Mouse (Mus musculus): Measurements from ENCODE around the gene Tfb2m. TPM values are rescaled to one million over a fixed set of nuclear protein-coding genes. Genes with fewer than 3 reads are reported as not detected.

The Tfb2m gene
- polyA plus RNA-seq, 1 experiment from 2014 or later: 31.0 TPM

DNA sequence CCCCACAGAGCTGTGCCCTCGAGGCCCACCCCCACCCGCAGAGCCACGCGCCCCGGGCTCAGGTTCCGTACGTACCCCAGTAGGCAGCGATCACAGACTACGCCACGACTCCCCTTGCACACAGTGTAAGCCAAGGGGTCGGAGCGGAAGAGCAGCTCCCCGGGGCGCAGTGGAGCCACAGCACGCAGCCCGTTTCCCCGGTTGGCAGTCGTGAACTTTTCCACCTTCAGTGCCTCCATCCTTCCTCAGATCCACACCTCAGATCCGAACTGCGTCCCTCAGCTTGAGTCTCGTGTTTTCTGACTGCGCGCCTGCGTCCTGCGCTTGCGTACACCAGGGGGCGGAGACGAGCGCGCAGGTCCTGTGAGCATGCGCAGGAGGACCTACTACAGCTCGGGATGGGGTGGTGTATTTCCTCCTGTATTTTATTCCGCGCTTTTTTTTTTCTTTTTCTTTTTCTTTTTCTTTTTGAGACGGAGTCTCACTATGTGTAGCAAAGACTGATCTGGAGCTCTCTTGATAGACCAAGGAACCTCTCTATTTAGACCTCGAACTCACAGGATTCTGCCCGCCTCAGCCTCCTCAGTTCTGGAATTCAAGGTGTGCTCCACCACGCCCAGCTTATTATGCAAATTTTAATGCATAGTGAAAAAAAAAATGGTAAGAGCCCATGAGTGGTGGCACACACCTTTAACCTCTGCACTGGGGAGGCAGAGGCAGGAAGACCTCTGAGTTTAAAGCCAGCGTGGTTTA, 28.2 kb downstream of the Tfb2m start, which contains the start of gene Smyd3:
Smyd3 (minus strand) TSS at position 329 of the 753 bp plus-strand sequence.
- Histone ChIP-seq H3K4me2 (ENCODE audit: low read depth, low read length) (peak within 1 kb of the TSS; percentile 95), H3K27me3 (ENCODE audit: control insufficient read depth, insufficient read depth, low read length) (no peaks in the 10 kb centered on the region), H3K4me1 (ENCODE audit: control insufficient read depth, insufficient read depth, low read length) (peaks cover 4% of the 10 kb centered on the region; the same call in 1 of the 2 replicates), H3K27ac (ENCODE audit: low read length) (peak within 1 kb of the TSS; percentile 53; the same call in 1 of the 2 replicates), H3K9ac (ENCODE audit: low read length) (peak within 1 kb of the TSS; percentile 76), H3K9me3 (replicated peaks; ENCODE audit: control insufficient read depth, low read length) (no peaks in the 10 kb centered on the region), H3K36me3 (ENCODE audit: control insufficient read depth, insufficient read depth, low read length) (no peaks in the 10 kb centered on the region), H3K4me3 (replicated peaks; ENCODE audit: low read length) (peak within 1 kb of the TSS; percentile 72)
- peak; percentile 84 for ATAC-seq (ENCODE audit: insufficient read depth, low FRiP score)
- WGBS: 5% methylated on average over 39 of the region's 39 CpGs

GRCm38 (mm10) chr1:179516941-179517712, 28.9 kb downstream of the Tfb2m start:
- H3K4me3 ChIP-seq (replicated peaks; ENCODE audit: low read length): peak overlapping the region; percentile 72
- under 1% methylated on average over 21 of the region's 21 CpGs for whole genome bisulfite sequencing
- H3K36me3 ChIP-seq (ENCODE audit: control insufficient read depth, insufficient read depth, low read length): no peaks in the 10 kb centered on the region
- peak overlapping the region; percentile 53; the same call in 1 of the 2 replicates for H3K27ac ChIP-seq (ENCODE audit: low read length)
- peak overlapping the region; percentile 95 for H3K4me2 ChIP-seq (ENCODE audit: low read depth, low read length)
- H3K4me1 ChIP-seq (ENCODE audit: control insufficient read depth, insufficient read depth, low read length): peaks cover 4% of the 10 kb centered on the region; the same call in 1 of the 2 replicates
- peak; percentile 67 for ATAC-seq (ENCODE audit: insufficient read depth, low FRiP score)
- no peaks in the 10 kb centered on the region for H3K9me3 ChIP-seq (replicated peaks; ENCODE audit: control insufficient read depth, low read length)
- H3K27me3 ChIP-seq (ENCODE audit: control insufficient read depth, insufficient read depth, low read length): no peaks in the 10 kb centered on the region
- H3K9ac ChIP-seq (ENCODE audit: low read length): peak overlapping the region; percentile 76

- H3K9ac ChIP-seq (ENCODE audit: low read length): no peak overlapping the region
- no peaks in the 10 kb centered on the region for H3K27me3 ChIP-seq (ENCODE audit: control insufficient read depth, insufficient read depth, low read length)
- H3K27ac ChIP-seq (ENCODE audit: low read length): no peak overlapping the region
- H3K9me3 ChIP-seq (replicated peaks; ENCODE audit: control insufficient read depth, low read length): no peaks in the 10 kb centered on the region; the same call in 1 of the 2 replicates
- no peak for ATAC-seq (ENCODE audit: insufficient read depth, low FRiP score)
- no peak overlapping the region for H3K4me3 ChIP-seq (replicated peaks; ENCODE audit: low read length)
- peaks cover 4% of the 10 kb centered on the region; the same call in 1 of the 2 replicates for H3K4me1 ChIP-seq (ENCODE audit: control insufficient read depth, insufficient read depth, low read length)
- no peak overlapping the region for H3K4me2 ChIP-seq (ENCODE audit: low read depth, low read length)
- H3K36me3 ChIP-seq (ENCODE audit: control insufficient read depth, insufficient read depth, low read length): no peaks in the 10 kb centered on the region
- 66% methylated on average over 7 of the region's 7 CpGs for WGBS
Observed at GRCm38 (mm10) chr1:179511895-179512294, 34.2 kb downstream of the Tfb2m start.

DNA sequence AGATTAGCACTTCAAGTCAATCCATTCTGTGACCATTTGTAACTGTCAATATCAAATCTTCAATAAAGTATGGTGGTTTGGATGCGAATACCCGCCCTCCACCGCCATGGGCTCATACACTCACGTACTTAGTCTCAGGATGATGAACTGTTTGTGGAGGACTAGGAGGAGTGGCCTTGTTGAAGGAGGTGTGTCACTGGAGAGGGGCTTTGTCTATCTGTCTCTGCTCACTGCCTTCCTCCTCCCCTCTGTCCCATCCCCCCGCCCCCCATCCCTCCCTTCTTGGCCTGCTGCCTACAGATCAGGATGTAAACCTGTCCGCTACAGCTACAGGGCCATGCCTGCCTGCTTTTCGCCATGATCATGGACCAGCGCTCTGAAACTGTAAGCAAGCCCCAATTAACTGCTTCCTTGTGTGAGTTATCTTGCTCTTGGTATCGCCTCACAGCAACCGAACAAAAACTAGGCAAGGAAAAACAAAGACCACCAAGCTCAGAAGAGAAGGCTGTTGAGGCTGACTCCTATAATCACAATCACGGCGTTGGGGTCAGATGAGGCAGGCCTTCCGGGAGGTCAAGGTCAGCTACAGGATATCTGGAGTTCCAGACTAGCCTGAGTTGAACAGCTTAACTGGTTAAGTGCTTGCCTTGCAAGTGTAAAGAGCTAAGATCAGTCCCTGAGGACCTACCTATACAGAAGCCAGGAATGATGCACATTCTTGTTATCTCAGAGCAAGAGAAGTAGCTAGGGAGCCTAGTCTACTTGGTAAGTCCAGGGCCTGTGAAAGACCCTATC, 35.3 kb downstream of the Tfb2m start:
- Histone ChIP-seq H3K9me3 (replicated peaks; ENCODE audit: control insufficient read depth, low read length) (no peaks in the 10 kb centered on the region; the same call in 1 of the 2 replicates), H3K9ac (ENCODE audit: low read length) (no peak overlapping the region), H3K27ac (ENCODE audit: low read length) (no peak overlapping the region), H3K4me3 (replicated peaks; ENCODE audit: low read length) (no peak overlapping the region), H3K27me3 (ENCODE audit: control insufficient read depth, insufficient read depth, low read length) (no peaks in the 10 kb centered on the region), H3K36me3 (ENCODE audit: control insufficient read depth, insufficient read depth, low read length) (no peaks in the 10 kb centered on the region), H3K4me2 (ENCODE audit: low read depth, low read length) (no peak overlapping the region), H3K4me1 (ENCODE audit: control insufficient read depth, insufficient read depth, low read length) (no peaks in the 10 kb centered on the region)
- 87% methylated on average over 13 of the region's 13 CpGs for WGBS
- no peak for ATAC-seq (ENCODE audit: insufficient read depth, low FRiP score)

DNA sequence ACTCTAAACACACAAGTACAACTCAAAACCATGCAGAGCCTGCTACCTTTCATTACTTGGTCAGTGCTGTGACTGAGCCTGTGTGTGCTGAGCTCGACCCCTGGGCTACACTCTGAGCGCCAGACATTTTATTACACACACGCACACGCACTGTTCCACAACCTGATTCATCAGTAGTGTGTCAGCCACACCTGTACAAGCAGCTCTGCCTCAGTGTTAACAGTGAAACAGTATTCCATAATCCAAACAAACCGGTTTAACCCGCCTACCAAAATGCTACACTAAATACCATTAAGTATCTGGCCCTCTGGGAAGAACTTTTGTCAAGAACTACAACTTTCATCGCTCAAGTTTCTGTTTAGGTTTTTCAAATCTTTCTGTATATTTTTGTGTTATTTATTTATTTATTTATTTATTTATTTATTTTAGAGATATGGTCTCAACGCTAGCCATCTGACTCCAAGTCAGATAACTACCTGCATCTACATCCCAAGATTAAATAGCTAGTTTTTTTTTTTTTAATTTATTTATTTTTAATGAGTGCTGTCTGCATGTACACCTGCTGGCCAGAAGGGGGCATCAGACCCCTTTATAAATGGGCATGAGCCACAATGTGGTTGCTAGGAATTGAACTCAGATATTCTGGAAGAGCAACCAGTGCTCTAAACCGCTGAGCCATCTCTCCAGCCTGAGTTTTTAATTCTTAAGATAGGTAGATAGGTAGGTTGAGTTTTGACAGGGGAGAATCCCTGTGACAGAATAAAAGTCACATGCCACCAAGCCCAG, 39.3 kb downstream of the Tfb2m start:
- H3K36me3 ChIP-seq (ENCODE audit: control insufficient read depth, insufficient read depth, low read length): no peaks in the 10 kb centered on the region

GRCm38 (mm10) chr1:179502565-179502964, 43.5 kb downstream of the Tfb2m start:
- Histone ChIP-seq H3K9ac (ENCODE audit: low read length) (no peak overlapping the region), H3K4me1 (ENCODE audit: control insufficient read depth, insufficient read depth, low read length) (peaks cover 4% of the 10 kb centered on the region; the same call in 1 of the 2 replicates), H3K36me3 (ENCODE audit: control insufficient read depth, insufficient read depth, low read length) (no peaks in the 10 kb centered on the region), H3K9me3 (replicated peaks; ENCODE audit: control insufficient read depth, low read length) (no peaks in the 10 kb centered on the region), H3K27ac (ENCODE audit: low read length) (no peak overlapping the region), H3K27me3 (ENCODE audit: control insufficient read depth, insufficient read depth, low read length) (no peaks in the 10 kb centered on the region), H3K4me3 (replicated peaks; ENCODE audit: low read length) (no peak overlapping the region), H3K4me2 (ENCODE audit: low read depth, low read length) (no peak overlapping the region)
- no peak for ATAC-seq (ENCODE audit: insufficient read depth, low FRiP score)
- WGBS: 15% methylated on average over 3 of the region's 3 CpGs

More for the DNA sequence above, 39.3 kb downstream of the Tfb2m start:
- Histone ChIP-seq H3K9ac (ENCODE audit: low read length) (no peak overlapping the region), H3K4me3 (replicated peaks; ENCODE audit: low read length) (no peak overlapping the region), H3K9me3 (replicated peaks; ENCODE audit: control insufficient read depth, low read length) (no peaks in the 10 kb centered on the region; the same call in 1 of the 2 replicates), H3K27me3 (ENCODE audit: control insufficient read depth, insufficient read depth, low read length) (no peaks in the 10 kb centered on the region), H3K27ac (ENCODE audit: low read length) (peak overlapping the region; percentile 33), H3K4me1 (ENCODE audit: control insufficient read depth, insufficient read depth, low read length) (no peaks in the 10 kb centered on the region), H3K4me2 (ENCODE audit: low read depth, low read length) (no peak overlapping the region)
- 45% methylated on average over 9 of the region's 9 CpGs for WGBS
- no peak for ATAC-seq (ENCODE audit: insufficient read depth, low FRiP score)

DNA sequence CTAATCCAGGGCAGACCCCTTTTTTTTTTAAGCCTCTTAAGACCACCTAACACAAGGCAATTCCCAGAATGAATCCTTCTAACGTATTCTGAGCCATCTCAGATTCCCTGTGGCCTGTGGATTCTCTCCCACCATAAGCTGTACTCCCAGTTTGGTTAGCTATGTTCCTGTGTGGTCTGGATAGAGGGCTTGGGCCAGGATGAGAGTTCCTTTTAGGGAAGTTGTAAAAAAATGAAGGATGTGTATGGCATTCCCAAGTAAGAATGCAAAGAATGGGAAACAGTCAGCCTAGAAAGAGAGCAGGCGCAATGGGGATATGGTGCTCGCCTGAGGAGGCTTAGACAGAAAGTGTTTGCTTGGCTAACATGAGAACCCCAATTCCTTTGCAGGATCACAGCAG, 46.8 kb downstream of the Tfb2m start:
- Histone ChIP-seq H3K27ac (ENCODE audit: low read length) (peak overlapping the region; percentile 62), H3K9ac (ENCODE audit: low read length) (no peak overlapping the region), H3K27me3 (ENCODE audit: control insufficient read depth, insufficient read depth, low read length) (no peaks in the 10 kb centered on the region), H3K9me3 (replicated peaks; ENCODE audit: control insufficient read depth, low read length) (no peaks in the 10 kb centered on the region), H3K4me2 (ENCODE audit: low read depth, low read length) (no peak overlapping the region), H3K4me1 (ENCODE audit: control insufficient read depth, insufficient read depth, low read length) (peaks cover 4% of the 10 kb centered on the region; the same call in 1 of the 2 replicates), H3K36me3 (ENCODE audit: control insufficient read depth, insufficient read depth, low read length) (no peaks in the 10 kb centered on the region), H3K4me3 (replicated peaks; ENCODE audit: low read length) (no peak overlapping the region)
- WGBS: 57% methylated on average over 3 of the region's 3 CpGs
- peak; percentile 82 for ATAC-seq (ENCODE audit: insufficient read depth, low FRiP score)

GRCm38 (mm10) chr1:179492908-179493307, 53.2 kb downstream of the Tfb2m start:
- no peaks in the 10 kb centered on the region for H3K9me3 ChIP-seq (replicated peaks; ENCODE audit: control insufficient read depth, low read length)
- 74% methylated on average over 5 of the region's 5 CpGs for WGBS
- no peak for ATAC-seq (ENCODE audit: insufficient read depth, low FRiP score)

More at GRCm38 (mm10) chr1:179492908-179493307, 53.2 kb downstream of the Tfb2m start:
- Histone ChIP-seq H3K9ac (ENCODE audit: low read length) (no peak overlapping the region), H3K27ac (ENCODE audit: low read length) (no peak overlapping the region), H3K36me3 (ENCODE audit: control insufficient read depth, insufficient read depth, low read length) (no peaks in the 10 kb centered on the region), H3K4me2 (ENCODE audit: low read depth, low read length) (no peak overlapping the region), H3K4me3 (replicated peaks; ENCODE audit: low read length) (no peak overlapping the region), H3K27me3 (ENCODE audit: control insufficient read depth, insufficient read depth, low read length) (no peaks in the 10 kb centered on the region), H3K4me1 (ENCODE audit: control insufficient read depth, insufficient read depth, low read length) (0 out of 2 replicates have a peak, but pooled peaks cover 2% of the 10 kb centered on the region)

Measured in stomach, embryonic 16.5 days (tissue).